Mouse (Mus musculus): ENCODE data around the gene Samd11.
A peak's percentile ranks its signal among the peaks of the same experiment; 100 is the strongest.

The Samd11 gene

DNA sequence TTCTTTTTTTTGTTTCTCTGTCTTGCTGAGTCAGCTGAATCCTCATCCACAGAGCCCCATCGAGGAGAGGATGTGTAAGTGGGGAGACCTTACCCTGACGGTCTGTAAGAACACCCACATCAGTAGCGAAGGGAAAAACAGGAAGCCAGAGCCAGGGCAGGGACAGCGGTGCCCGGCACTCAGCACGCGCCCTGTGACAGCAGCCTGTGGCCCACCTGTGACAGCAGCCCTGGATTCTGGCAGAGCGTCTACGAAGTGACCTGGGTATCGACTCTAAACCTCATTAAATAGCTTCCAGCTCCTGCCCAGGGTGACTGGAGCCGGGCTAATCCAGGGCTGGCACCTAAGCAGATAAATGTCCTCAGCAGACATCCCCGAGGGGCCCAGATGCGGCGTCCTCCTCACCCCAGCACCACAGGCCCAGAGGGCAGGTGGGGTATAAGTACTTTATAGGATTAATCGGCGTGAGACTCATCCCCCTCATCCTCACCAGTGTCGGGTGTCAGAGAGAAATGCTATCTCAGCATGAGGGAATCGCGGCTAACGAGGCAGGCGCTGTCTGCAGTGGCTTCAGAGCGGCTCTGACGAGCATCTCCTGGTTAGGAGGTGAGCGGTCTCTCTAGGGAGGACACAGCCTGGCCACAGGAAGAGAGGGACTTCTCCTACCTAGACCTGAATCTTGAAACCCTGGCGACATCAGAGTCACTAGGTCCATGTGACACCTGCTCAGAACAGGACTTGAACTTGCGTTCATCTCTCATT is at the start of gene Samd11:
Gene Samd11, minus strand, starts transcription at position 580 of the 762 bp plus-strand sequence.
- no peak for DNase-seq (ENCODE audit: low read depth)

GRCm38 (mm10) chr4:156254361-156255077 is 938 bp downstream of the Samd11 start:
- DNase-seq (ENCODE audit: low read depth): no peak

GRCm38 (mm10) chr4:156253043-156253442 is 2.4 kb downstream of the Samd11 start:
- no peak for DNase-seq (ENCODE audit: low read depth)

DNA sequence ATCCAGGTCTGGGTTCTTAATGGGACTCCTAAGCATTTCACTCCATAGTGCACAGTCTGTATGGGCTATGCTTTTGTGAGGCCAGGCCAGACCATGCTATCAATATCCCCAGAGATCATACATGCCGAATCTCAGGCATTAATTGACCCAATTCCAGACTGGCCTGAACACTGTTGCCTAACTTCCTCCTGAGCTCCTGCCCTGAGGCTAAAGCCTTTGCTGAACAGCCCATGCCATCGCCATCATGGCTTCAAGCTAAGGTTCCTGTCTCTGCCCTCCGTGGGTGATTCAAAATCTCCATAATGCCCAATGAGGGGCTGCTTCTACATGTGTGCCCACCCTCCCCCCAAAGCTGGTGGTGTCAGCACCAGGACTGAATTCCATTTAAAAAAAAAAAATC is 2.8 kb downstream of the Samd11 start:
- DNase-seq (ENCODE audit: low read depth): no peak

- DNase-seq (ENCODE audit: low read depth): no peak
Observed at GRCm38 (mm10) chr4:156252140-156252539, 3.3 kb downstream of the Samd11 start.

- no peak for DNase-seq (ENCODE audit: low read depth)
Observed at GRCm38 (mm10) chr4:156251081-156251480, 4.4 kb downstream of the Samd11 start.

DNA sequence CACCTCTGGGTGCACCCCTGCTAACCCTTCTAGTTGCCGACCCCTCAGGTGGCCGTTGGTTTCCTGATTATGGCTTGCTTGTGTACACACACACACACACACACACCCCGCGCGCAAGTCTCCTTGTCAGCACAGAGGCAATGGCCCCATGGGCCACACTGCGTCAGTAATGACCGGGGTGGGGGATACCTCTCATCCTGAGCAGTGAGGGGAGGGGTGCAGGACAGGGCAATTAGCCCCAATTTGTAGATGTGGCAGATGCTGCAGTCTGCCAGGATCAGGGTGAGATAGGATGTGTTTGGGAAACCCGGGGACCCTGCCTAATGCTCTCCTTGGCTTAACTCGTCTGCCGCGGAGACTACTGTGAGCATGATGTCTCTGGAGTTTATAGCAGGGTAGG is 5.9 kb downstream of the Samd11 start:
- DNase-seq (ENCODE audit: low read depth): no peak

GRCm38 (mm10) chr4:156236651-156237447 is 18.6 kb downstream of the Samd11 start:
- DNase-seq (ENCODE audit: low read depth): peak; percentile 48

GRCm38 (mm10) chr4:156235808-156236533 is 19.5 kb downstream of the Samd11 start, which contains the start of gene Noc2l:
TSS of gene Noc2l (plus strand) at chr4:156236010.
- DNase-seq (ENCODE audit: low read depth): peak; percentile 87

DNA sequence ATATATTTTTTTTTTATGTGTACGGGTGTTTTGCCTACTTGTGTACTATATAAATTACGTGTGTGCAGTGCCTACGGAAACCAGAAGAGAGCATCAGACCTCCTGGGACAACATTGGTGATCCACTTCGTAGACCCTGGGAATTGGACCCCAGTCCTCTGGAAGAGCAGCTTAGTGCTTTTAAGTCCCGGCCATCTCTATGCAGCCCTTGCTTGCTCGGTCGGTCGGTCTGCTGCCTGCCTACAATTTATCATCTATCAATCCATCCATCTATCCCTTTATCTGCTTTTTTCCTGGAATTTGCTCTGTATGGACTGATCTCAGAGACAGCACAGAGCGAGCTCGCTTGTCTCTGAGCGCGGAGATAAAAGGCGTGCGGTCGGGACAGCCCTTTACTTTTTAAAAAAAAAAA is 20.1 kb downstream of the Samd11 start:
- DNase-seq (ENCODE audit: low read depth): peak; percentile 86

DNA sequence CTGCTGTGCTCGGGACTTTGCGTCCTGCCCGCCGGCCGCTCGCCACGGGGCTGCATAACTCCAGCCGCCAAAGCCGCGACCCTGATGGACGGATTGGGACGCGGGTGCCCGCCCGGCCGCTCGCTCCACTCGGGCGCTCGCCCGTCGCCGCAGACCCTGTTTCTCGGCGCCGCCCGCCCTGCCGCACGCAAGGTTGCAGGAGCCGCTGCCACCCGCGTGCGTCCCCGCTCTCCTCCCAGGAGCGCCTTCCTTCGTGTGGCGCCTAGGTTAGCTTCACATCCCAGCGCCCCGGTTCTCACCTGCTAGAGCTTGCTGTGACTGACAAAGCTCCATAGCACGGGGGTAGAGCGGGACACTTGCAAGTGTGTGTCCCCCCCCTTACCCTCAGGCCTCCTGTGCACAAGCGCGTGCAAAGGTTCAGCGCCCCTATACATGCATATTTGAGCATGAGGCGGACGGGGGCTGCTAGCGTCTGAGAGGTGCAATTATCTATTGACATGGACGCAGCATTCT is 20.7 kb downstream of the Samd11 start, which contains the start of gene Plekhn1:
Gene Plekhn1, minus strand, starts transcription at position 157 of the 513 bp plus-strand sequence.
- peak; percentile 72 for DNase-seq (ENCODE audit: low read depth)

- DNase-seq (ENCODE audit: low read depth): peak; percentile 30
Observed at GRCm38 (mm10) chr4:156234021-156234501, 21.4 kb downstream of the Samd11 start.

DNA sequence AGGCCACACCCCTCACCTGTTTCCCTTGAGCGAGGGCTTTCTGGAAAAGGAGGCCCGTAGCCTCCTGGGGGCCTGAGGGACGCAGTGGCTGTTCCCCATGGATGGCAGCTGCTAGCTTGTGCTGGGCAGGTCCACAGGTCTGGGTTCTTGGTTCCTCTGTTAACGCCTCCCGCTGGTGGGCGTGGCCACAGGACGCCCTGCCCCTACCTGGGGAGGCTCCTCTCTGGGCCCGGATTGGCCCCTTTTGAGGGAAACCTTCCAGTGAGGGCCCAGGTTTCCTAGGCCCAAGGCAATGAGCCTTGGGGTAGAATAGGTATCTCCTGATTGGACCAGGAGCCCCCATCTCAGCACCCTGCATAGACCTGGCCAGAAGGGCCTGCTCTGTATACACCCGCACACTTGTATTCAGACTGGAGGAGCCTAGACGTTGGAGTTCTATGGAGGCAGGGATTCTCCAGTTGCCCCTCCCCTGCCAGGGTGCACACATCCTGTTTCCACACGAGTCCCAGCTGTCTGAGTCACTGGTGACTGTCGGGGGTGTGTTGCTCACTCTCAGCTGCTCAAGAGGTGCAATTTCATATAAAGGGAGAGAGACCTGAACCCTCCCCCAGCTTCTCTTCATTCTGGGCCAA is 26.9 kb downstream of the Samd11 start:
- peak; percentile 28 for DNase-seq (ENCODE audit: low read depth)

DNA sequence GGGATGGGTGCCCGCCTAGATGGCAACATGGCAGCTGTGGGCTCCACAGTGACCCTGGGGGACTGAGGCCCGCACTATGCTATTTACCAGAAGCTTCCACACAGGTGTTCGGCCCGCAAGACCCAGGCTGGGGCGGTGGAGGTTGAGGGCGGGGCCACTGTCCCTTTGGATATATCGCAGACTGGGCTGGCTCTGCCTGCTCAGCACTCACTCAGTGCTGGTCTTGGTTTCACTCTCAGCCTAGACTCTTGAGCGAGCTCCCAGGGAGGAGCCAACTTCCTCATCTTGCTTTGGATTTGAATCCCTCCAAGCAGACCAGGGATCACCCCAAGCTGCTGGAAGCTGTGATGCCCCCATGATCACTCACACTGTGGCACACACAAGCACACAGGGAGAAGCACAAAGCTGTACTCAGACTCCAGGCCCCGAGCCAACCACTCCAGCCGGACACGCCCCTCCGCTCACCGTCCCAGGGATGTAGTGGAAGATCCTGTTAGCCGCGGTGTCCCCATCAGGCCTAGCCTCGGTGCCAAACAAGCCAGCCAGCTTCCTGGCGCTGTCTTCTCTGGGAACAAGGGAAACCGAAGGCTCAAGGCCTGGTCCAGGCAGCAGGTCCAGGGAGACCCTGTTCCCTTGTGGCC is 27.6 kb downstream of the Samd11 start:
- DNase-seq (ENCODE audit: low read depth): no peak

- DNase-seq (ENCODE audit: low read depth): no peak
Observed at GRCm38 (mm10) chr4:156224276-156224675, 31.2 kb downstream of the Samd11 start.

GRCm38 (mm10) chr4:156219936-156220335 is 35.5 kb downstream of the Samd11 start:
- no peak for DNase-seq (ENCODE audit: low read depth)

- DNase-seq (ENCODE audit: low read depth): no peak
Observed at GRCm38 (mm10) chr4:156217838-156218237, 37.6 kb downstream of the Samd11 start.

- DNase-seq (ENCODE audit: low read depth): no peak
Observed at GRCm38 (mm10) chr4:156217022-156217669, 38.3 kb downstream of the Samd11 start.

DNA sequence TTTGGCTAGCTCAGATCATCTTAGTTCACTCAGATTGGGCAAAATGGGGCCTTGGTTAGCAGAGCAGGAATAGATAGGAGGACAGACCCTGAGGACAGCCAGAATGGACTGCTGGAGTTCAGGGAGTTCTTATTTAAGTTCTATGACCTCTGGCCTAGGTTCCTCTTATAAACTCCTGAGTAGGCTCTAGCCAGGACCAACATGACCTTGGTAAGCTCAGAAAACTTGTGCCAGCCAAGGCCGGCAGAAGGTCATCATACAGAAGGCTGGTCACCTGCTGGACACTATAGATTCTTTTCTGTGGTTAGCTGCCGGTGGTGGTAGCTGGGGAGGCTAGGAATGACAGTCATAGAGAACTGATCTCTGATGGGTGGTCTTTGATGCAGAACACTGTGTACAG is 39.3 kb downstream of the Samd11 start:
- DNase-seq (ENCODE audit: low read depth): no peak

DNA sequence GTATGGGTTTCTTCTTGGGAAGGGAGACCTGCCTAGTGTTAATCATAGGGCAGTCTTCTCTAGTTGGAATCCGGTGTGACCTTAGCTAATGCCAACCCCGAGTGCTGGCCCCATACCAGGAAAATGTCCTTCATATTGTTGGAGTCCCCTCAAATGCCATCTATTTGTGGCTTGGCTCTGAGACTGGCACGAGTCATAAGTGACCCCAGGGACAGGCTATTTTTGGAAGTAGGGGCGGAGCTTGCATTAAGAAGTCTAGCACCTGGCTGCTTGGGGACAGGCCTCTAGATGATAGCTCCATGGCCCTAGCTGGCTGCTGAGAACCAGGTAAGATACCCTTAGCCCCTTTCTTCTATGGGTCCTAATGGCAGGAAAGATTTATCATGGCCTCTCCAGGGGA is 39.8 kb downstream of the Samd11 start, which contains the start of gene Perm1:
Gene Perm1, plus strand, starts transcription at position 220 of the 400 bp plus-strand sequence.
- DNase-seq (ENCODE audit: low read depth): no peak

All from 416B (cell line).